Mouse (Mus musculus) forebrain, embryonic 10.5 days (tissue): Measurements from ENCODE around the gene Crcp. TPM values are rescaled to one million over a fixed set of nuclear protein-coding genes. Genes with fewer than 3 reads are reported as not detected.

Source experiments
- DNase-seq: peaks from one replicate; pipeline ENCODE4 v3.0.0-alpha.2; 2017; ENCODE audit warnings: low spot score; ENCODE audit errors: extremely low spot score
- H3K27ac ChIP-seq: fragments of 300-500 bp; sonication (generic); 2 replicates; pipeline ENCODE4 v1.5.1; 2016; ENCODE audit warnings: mild to moderate bottlenecking
- H3K27me3 ChIP-seq: fragments of 300-500 bp; sonication (generic); 2 replicates; pipeline ENCODE4 v1.6.1; 2016; ENCODE audit warnings: mild to moderate bottlenecking; ENCODE audit not compliant: poor library complexity, severe bottlenecking
- H3K36me3 ChIP-seq: fragments of 300-500 bp; sonication (generic); replicated peaks from 2 replicates; pipeline ENCODE4 v1.6.1; 2016; ENCODE audit warnings: mild to moderate bottlenecking, moderate library complexity
- H3K4me1 ChIP-seq: fragments of 300-500 bp; sonication (generic); 2 replicates; pipeline ENCODE4 v1.6.1; 2016
- H3K4me3 ChIP-seq: fragments of 300-500 bp; sonication (generic); 2 replicates; pipeline ENCODE4 v1.5.1; 2016; ENCODE audit warnings: mild to moderate bottlenecking, moderate library complexity
- H3K9me3 ChIP-seq: fragments of 300-500 bp; sonication (generic); 2 replicates; pipeline ENCODE4 v1.6.1; 2016; ENCODE audit warnings: mild to moderate bottlenecking, moderate library complexity
- WGBS: fragments of 180-500 bp; shearing (Covaris S2); methylation state at CpG from one replicate; pipeline ENCODE4 v1.1.7; 2016; 5-methylcytosine and 5-hydroxymethylcytosine counted together
- polyA plus RNA-seq: library from polyadenylated mRNA; unstranded; fragments of >200 nt; fragmentation: Nextera tagmentation; extraction: Ambion mirVana; gene quantifications from 2 replicates; pipeline ENCODE4 v1.2.1, GENCODE M21; 2016

The Crcp gene
- polyA plus RNA-seq, 1 experiment from 2014 or later: 64.0 TPM

GRCm38 (mm10) chr5:130007344-130007743 lies 21.7 kb upstream of the Crcp start:
- DNase-seq: no peak
- H3K27ac ChIP-seq: no peak overlapping the region
- 80% methylated on average over 1 of the region's 1 CpGs for WGBS

GRCm38 (mm10) chr5:130008034-130008590 lies 21.0 kb upstream of the Crcp start:
- WGBS: 80% methylated on average over 6 of the region's 6 CpGs
- peaks cover 3% of the 10 kb centered on the region for H3K4me1 ChIP-seq
- H3K36me3 ChIP-seq: peaks cover 32% of the 10 kb centered on the region
- no peak for DNase-seq
- H3K27ac ChIP-seq: no peak overlapping the region
- no peak overlapping the region for H3K4me3 ChIP-seq
- H3K9me3 ChIP-seq: peaks cover 39% of the 10 kb centered on the region
- H3K27me3 ChIP-seq: peaks cover 7% of the 10 kb centered on the region; the same call in 1 of the 2 replicates

More at GRCm38 (mm10) chr5:130007344-130007743, 21.7 kb upstream of the Crcp start:
- Histone ChIP-seq H3K9me3 (peaks cover 39% of the 10 kb centered on the region), H3K4me3 (no peak overlapping the region), H3K36me3 (peaks cover 24% of the 10 kb centered on the region), H3K27me3 (peaks cover 11% of the 10 kb centered on the region), H3K4me1 (peaks cover 11% of the 10 kb centered on the region)

GRCm38 (mm10) chr5:130009784-130010183 lies 19.3 kb upstream of the Crcp start:
- DNase-seq: no peak
- H3K27ac ChIP-seq: no peak overlapping the region
- 94% methylated on average over 4 of the region's 4 CpGs for WGBS
- H3K4me3 ChIP-seq: no peak overlapping the region
- H3K36me3 ChIP-seq: peaks cover 43% of the 10 kb centered on the region
- H3K4me1 ChIP-seq: no peaks in the 10 kb centered on the region
- peaks cover 32% of the 10 kb centered on the region for H3K9me3 ChIP-seq
- no peaks in the 10 kb centered on the region for H3K27me3 ChIP-seq

GRCm38 (mm10) chr5:130010961-130011360 lies 18.1 kb upstream of the Crcp start:
- WGBS: 94% methylated on average over 5 of the region's 5 CpGs
- DNase-seq: no peak
- Histone ChIP-seq H3K27ac (no peak overlapping the region), H3K4me1 (no peaks in the 10 kb centered on the region), H3K27me3 (no peaks in the 10 kb centered on the region), H3K4me3 (no peak overlapping the region), H3K36me3 (peaks cover 55% of the 10 kb centered on the region), H3K9me3 (peaks cover 20% of the 10 kb centered on the region)

GRCm38 (mm10) chr5:130015104-130015503 lies 14.0 kb upstream of the Crcp start:
- H3K36me3 ChIP-seq: peaks cover 76% of the 10 kb centered on the region
- peaks cover 17% of the 10 kb centered on the region for H3K9me3 ChIP-seq
- peaks cover 6% of the 10 kb centered on the region; the same call in 1 of the 2 replicates for H3K4me1 ChIP-seq
- H3K27me3 ChIP-seq: no peaks in the 10 kb centered on the region
- WGBS: 96% methylated on average over 3 of the region's 3 CpGs
- H3K4me3 ChIP-seq: no peak overlapping the region
- no peak overlapping the region for H3K27ac ChIP-seq
- DNase-seq: no peak

- DNase-seq: no peak
- WGBS: 76% methylated on average over 8 of the region's 8 CpGs
- H3K4me3 ChIP-seq: no peak overlapping the region
- peaks cover 30% of the 10 kb centered on the region for H3K4me1 ChIP-seq
- H3K9me3 ChIP-seq: no peaks in the 10 kb centered on the region
- H3K36me3 ChIP-seq: peaks cover 38% of the 10 kb centered on the region
- no peaks in the 10 kb centered on the region for H3K27me3 ChIP-seq
- H3K27ac ChIP-seq: no peak overlapping the region
Measured at GRCm38 (mm10) chr5:130019461-130019860, 9.6 kb upstream of the Crcp start.

GRCm38 (mm10) chr5:130021361-130021966 lies 7.6 kb upstream of the Crcp start:
- Histone ChIP-seq H3K27ac (no peak overlapping the region), H3K9me3 (no peaks in the 10 kb centered on the region), H3K4me3 (no peak overlapping the region), H3K36me3 (peaks cover 18% of the 10 kb centered on the region), H3K4me1 (peaks cover 33% of the 10 kb centered on the region), H3K27me3 (no peaks in the 10 kb centered on the region)
- no peak for DNase-seq
- 64% methylated on average over 5 of the region's 5 CpGs for WGBS

GRCm38 (mm10) chr5:130022366-130022765 lies 6.7 kb upstream of the Crcp start:
- no peaks in the 10 kb centered on the region for H3K9me3 ChIP-seq
- DNase-seq: no peak
- H3K27ac ChIP-seq: no peak overlapping the region
- 71% methylated on average over 7 of the region's 7 CpGs for WGBS
- peaks cover 33% of the 10 kb centered on the region for H3K4me1 ChIP-seq
- H3K27me3 ChIP-seq: no peaks in the 10 kb centered on the region
- H3K36me3 ChIP-seq: peaks cover 16% of the 10 kb centered on the region
- no peak overlapping the region for H3K4me3 ChIP-seq

GRCm38 (mm10) chr5:130023067-130023766 lies 5.9 kb upstream of the Crcp start:
- 46% methylated on average over 12 of the region's 12 CpGs for WGBS
- Histone ChIP-seq H3K36me3 (peaks cover 8% of the 10 kb centered on the region), H3K27me3 (no peaks in the 10 kb centered on the region), H3K4me3 (peak overlapping the region; percentile 80), H3K27ac (no peak overlapping the region), H3K4me1 (peaks cover 33% of the 10 kb centered on the region), H3K9me3 (no peaks in the 10 kb centered on the region)
- DNase-seq: no peak

- no peaks in the 10 kb centered on the region for H3K9me3 ChIP-seq
- H3K36me3 ChIP-seq: 0 out of 2 replicates have a peak, but pooled peaks cover 2% of the 10 kb centered on the region
- H3K27ac ChIP-seq: peak overlapping the region; percentile 83
- peak; percentile 86 for DNase-seq
- peak overlapping the region; percentile 80 for H3K4me3 ChIP-seq
- no peaks in the 10 kb centered on the region for H3K27me3 ChIP-seq
- WGBS: under 1% methylated on average over 32 of the region's 32 CpGs
- H3K4me1 ChIP-seq: peaks cover 35% of the 10 kb centered on the region
Measured at GRCm38 (mm10) chr5:130023767-130024539, 5.1 kb upstream of the Crcp start.

- no peak overlapping the region for H3K27ac ChIP-seq
- no peak for DNase-seq
- H3K36me3 ChIP-seq: no peaks in the 10 kb centered on the region
- peaks cover 31% of the 10 kb centered on the region for H3K4me1 ChIP-seq
- H3K27me3 ChIP-seq: no peaks in the 10 kb centered on the region
- no peaks in the 10 kb centered on the region for H3K9me3 ChIP-seq
- 79% methylated on average over 5 of the region's 5 CpGs for WGBS
- H3K4me3 ChIP-seq: no peak overlapping the region
Measured at GRCm38 (mm10) chr5:130027134-130027533, 2.0 kb upstream of the Crcp start.

GRCm38 (mm10) chr5:130027696-130028095 lies 1.4 kb upstream of the Crcp start:
- Histone ChIP-seq H3K9me3 (no peaks in the 10 kb centered on the region), H3K36me3 (no peaks in the 10 kb centered on the region), H3K4me1 (peaks cover 26% of the 10 kb centered on the region), H3K27ac (no peak overlapping the region), H3K27me3 (no peaks in the 10 kb centered on the region), H3K4me3 (no peak overlapping the region)
- WGBS: 88% methylated on average over 7 of the region's 7 CpGs
- no peak for DNase-seq
